Mouse (Mus musculus) brain, embryonic 14.5 days (tissue): Measurements from ENCODE around the gene Astn2.

Experiments
- CTCF ChIP-seq: fragments of 200-500 bp; IDR thresholded peaks from 2 replicates; pipeline ENCODE4 v1.5.1; 2012; ENCODE audit warnings: inconsistent platforms, mild to moderate bottlenecking, moderate library complexity, borderline replicate concordance; ENCODE audit not compliant: insufficient read depth, insufficient read length; ENCODE audit errors: extremely low read depth
- POLR2A ChIP-seq: fragments of 200-500 bp; IDR thresholded peaks from 2 replicates; pipeline ENCODE4 v1.6.1; 2012; ENCODE audit warnings: mild to moderate bottlenecking, inconsistent platforms, borderline replicate concordance; ENCODE audit not compliant: poor library complexity, insufficient read depth, insufficient read length, severe bottlenecking; ENCODE audit errors: extremely low read depth

- TF ChIP-seq POLR2A (no peak), CTCF (no peak)
Measured at GRCm38 (mm10) chr4:65473141-65473540, 931.3 kb downstream of the Astn2 start.
